Mouse (Mus musculus): ENCODE results near the gene Ate1. TPM values are rescaled to one million over a fixed set of nuclear protein-coding genes. Genes with fewer than 3 reads are reported as not detected.

The Ate1 gene
- polyA plus RNA-seq, 1 experiment from 2014 or later, result 49.3 TPM

GRCm38 (mm10) chr7:130378308-130378707, 141.9 kb downstream of the Ate1 start:
- H3K9ac ChIP-seq (ENCODE audit: low read length), result no peak overlapping the region
- H3K4me3 ChIP-seq (ENCODE audit: low read length), result no peak overlapping the region
- H3K4me2 ChIP-seq (ENCODE audit: low read depth, low read length), result no peak overlapping the region
- H3K4me1 ChIP-seq (ENCODE audit: control insufficient read depth, insufficient read depth, low read length), result no peaks in the 10 kb centered on the region
- H3K27me3 ChIP-seq (ENCODE audit: control insufficient read depth, insufficient read depth, low read length), result no peaks in the 10 kb centered on the region
- no peaks in the 10 kb centered on the region for H3K9me3 ChIP-seq (replicated peaks; ENCODE audit: control insufficient read depth, low read length)
- no peaks in the 10 kb centered on the region for H3K36me3 ChIP-seq (ENCODE audit: control insufficient read depth, insufficient read depth)
- no peak overlapping the region for H3K27ac ChIP-seq (ENCODE audit: low read length)
- 87% methylated on average over 3 of the region's 3 CpGs for WGBS
- ATAC-seq (replicated peaks; ENCODE audit: extremely low read depth, insufficient read depth, low FRiP score), result no peak

- Histone ChIP-seq H3K9me3 (replicated peaks; ENCODE audit: control insufficient read depth, low read length) (0 out of 2 replicates have a peak, but pooled peaks cover 2% of the 10 kb centered on the region), H3K27ac (ENCODE audit: low read length) (no peak overlapping the region), H3K4me1 (ENCODE audit: control insufficient read depth, insufficient read depth, low read length) (no peaks in the 10 kb centered on the region), H3K36me3 (ENCODE audit: control insufficient read depth, insufficient read depth) (no peaks in the 10 kb centered on the region), H3K4me2 (ENCODE audit: low read depth, low read length) (no peak overlapping the region), H3K4me3 (ENCODE audit: low read length) (no peak overlapping the region), H3K9ac (ENCODE audit: low read length) (no peak overlapping the region), H3K27me3 (ENCODE audit: control insufficient read depth, insufficient read depth, low read length) (0 out of 2 replicates have a peak, but pooled peaks cover under 1% of the 10 kb centered on the region)
- no peak for ATAC-seq (replicated peaks; ENCODE audit: extremely low read depth, insufficient read depth, low FRiP score)
- WGBS, result 71% methylated on average over 9 of the region's 9 CpGs
These were observed 145.9 kb downstream of the Ate1 start for GRCm38 (mm10) chr7:130374311-130374710.

GRCm38 (mm10) chr7:130368827-130369641, 151.1 kb downstream of the Ate1 start:
- no peak for ATAC-seq (replicated peaks; ENCODE audit: extremely low read depth, insufficient read depth, low FRiP score)
- Histone ChIP-seq H3K4me3 (ENCODE audit: low read length) (no peak overlapping the region), H3K4me2 (ENCODE audit: low read depth, low read length) (peak overlapping the region; percentile 30)

GRCm38 (mm10) chr7:130368036-130368826, 151.9 kb downstream of the Ate1 start:
- H3K4me2 ChIP-seq (ENCODE audit: low read depth, low read length), result 0 out of 2 replicates have a peak overlapping the region, but pooled peaks have one; percentile 30
- no peaks in the 10 kb centered on the region for H3K4me1 ChIP-seq (ENCODE audit: control insufficient read depth, insufficient read depth, low read length)
- H3K36me3 ChIP-seq (ENCODE audit: control insufficient read depth, insufficient read depth), result no peaks in the 10 kb centered on the region
- WGBS, result 58% methylated on average over 13 of the region's 13 CpGs
- no peak for ATAC-seq (replicated peaks; ENCODE audit: extremely low read depth, insufficient read depth, low FRiP score)
- no peak overlapping the region for H3K27ac ChIP-seq (ENCODE audit: low read length)
- H3K9me3 ChIP-seq (replicated peaks; ENCODE audit: control insufficient read depth, low read length), result peaks cover 8% of the 10 kb centered on the region; the same call in 1 of the 2 replicates
- H3K4me3 ChIP-seq (ENCODE audit: low read length), result no peak overlapping the region
- no peak overlapping the region for H3K9ac ChIP-seq (ENCODE audit: low read length)
- 0 out of 2 replicates have a peak, but pooled peaks cover 2% of the 10 kb centered on the region for H3K27me3 ChIP-seq (ENCODE audit: control insufficient read depth, insufficient read depth, low read length)

More at GRCm38 (mm10) chr7:130368827-130369641, 151.1 kb downstream of the Ate1 start:
- Histone ChIP-seq H3K36me3 (ENCODE audit: control insufficient read depth, insufficient read depth) (no peaks in the 10 kb centered on the region), H3K9me3 (replicated peaks; ENCODE audit: control insufficient read depth, low read length) (peaks cover 8% of the 10 kb centered on the region; the same call in 1 of the 2 replicates), H3K27me3 (ENCODE audit: control insufficient read depth, insufficient read depth, low read length) (0 out of 2 replicates have a peak, but pooled peaks cover 2% of the 10 kb centered on the region), H3K27ac (ENCODE audit: low read length) (no peak overlapping the region), H3K4me1 (ENCODE audit: control insufficient read depth, insufficient read depth, low read length) (no peaks in the 10 kb centered on the region), H3K9ac (ENCODE audit: low read length) (0 out of 2 replicates have a peak overlapping the region, but pooled peaks have one; percentile 12)
- 50% methylated on average over 24 of the region's 24 CpGs for WGBS

- peaks cover 8% of the 10 kb centered on the region; the same call in 1 of the 2 replicates for H3K9me3 ChIP-seq (replicated peaks; ENCODE audit: control insufficient read depth, low read length)
- H3K27ac ChIP-seq (ENCODE audit: low read length), result no peak overlapping the region
- H3K27me3 ChIP-seq (ENCODE audit: control insufficient read depth, insufficient read depth, low read length), result 0 out of 2 replicates have a peak, but pooled peaks cover 2% of the 10 kb centered on the region
- no peak overlapping the region for H3K4me3 ChIP-seq (ENCODE audit: low read length)
- H3K9ac ChIP-seq (ENCODE audit: low read length), result no peak overlapping the region
- H3K36me3 ChIP-seq (ENCODE audit: control insufficient read depth, insufficient read depth), result no peaks in the 10 kb centered on the region
- ATAC-seq (replicated peaks; ENCODE audit: extremely low read depth, insufficient read depth, low FRiP score), result no peak
- H3K4me1 ChIP-seq (ENCODE audit: control insufficient read depth, insufficient read depth, low read length), result no peaks in the 10 kb centered on the region
- 57% methylated on average over 12 of the region's 12 CpGs for WGBS
- no peak overlapping the region for H3K4me2 ChIP-seq (ENCODE audit: low read depth, low read length)
These were observed 152.7 kb downstream of the Ate1 start for GRCm38 (mm10) chr7:130367222-130368035.

GRCm38 (mm10) chr7:130365711-130366110, 154.5 kb downstream of the Ate1 start:
- no peak for ATAC-seq (replicated peaks; ENCODE audit: extremely low read depth, insufficient read depth, low FRiP score)
- 0 out of 2 replicates have a peak, but pooled peaks cover 2% of the 10 kb centered on the region for H3K27me3 ChIP-seq (ENCODE audit: control insufficient read depth, insufficient read depth, low read length)

More at GRCm38 (mm10) chr7:130365711-130366110, 154.5 kb downstream of the Ate1 start:
- no peak overlapping the region for H3K4me3 ChIP-seq (ENCODE audit: low read length)
- H3K27ac ChIP-seq (ENCODE audit: low read length), result no peak overlapping the region
- H3K4me1 ChIP-seq (ENCODE audit: control insufficient read depth, insufficient read depth, low read length), result no peaks in the 10 kb centered on the region
- WGBS, result 93% methylated on average over 10 of the region's 10 CpGs
- H3K36me3 ChIP-seq (ENCODE audit: control insufficient read depth, insufficient read depth), result no peaks in the 10 kb centered on the region
- peaks cover 6% of the 10 kb centered on the region; the same call in 1 of the 2 replicates for H3K9me3 ChIP-seq (replicated peaks; ENCODE audit: control insufficient read depth, low read length)
- no peak overlapping the region for H3K9ac ChIP-seq (ENCODE audit: low read length)
- no peak overlapping the region for H3K4me2 ChIP-seq (ENCODE audit: low read depth, low read length)

Other genes with a start within 250 kb of the Ate1 start
- gene Nsmce4a, start 52.7 kb upstream of the Ate1 start, polyA plus RNA-seq (2015; fragmentation: Nextera tagmentation; extraction: Ambion mirVana), result 123 and 132 TPM in 2 replicates
- 45.0 and 47.0 TPM in 2 replicates for gene Tacc2, start 57.1 kb upstream of the Ate1 start, polyA plus RNA-seq (2015; fragmentation: Nextera tagmentation; extraction: Ambion mirVana)

All from heart, embryonic 16.5 days (tissue).